Mouse (Mus musculus) thymus, postnatal 36 days (tissue): ENCODE measurements around the gene Anxa4.

ENCODE experiments used
- DNase-seq, 2 experiments: peaks; one replicate each; pipeline ENCODE4 v3.0.0; 2022; ENCODE audit warnings: mixed read lengths in 2 of 2

Anxa4 gene

DNA sequence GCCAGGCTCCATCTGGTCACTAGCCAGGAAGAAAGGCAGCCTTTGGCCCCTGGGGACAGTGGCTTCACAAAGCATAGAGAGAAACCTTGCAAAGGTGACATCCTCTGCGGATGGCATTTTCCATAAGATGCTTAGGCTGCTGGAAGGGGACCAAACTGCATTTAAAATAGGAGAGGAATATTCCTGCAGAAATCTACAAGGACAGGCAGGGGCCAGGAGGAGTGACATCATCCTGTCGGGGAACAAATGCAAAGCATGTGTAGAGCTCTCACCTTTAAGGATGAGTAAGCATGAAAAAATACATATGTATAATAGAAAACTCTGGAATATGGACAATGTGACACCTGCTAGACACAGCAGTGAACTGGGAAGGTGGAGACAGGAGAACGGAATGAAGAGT, 7.1 kb upstream of the Anxa4 start:
- DNase-seq = no peak

DNA sequence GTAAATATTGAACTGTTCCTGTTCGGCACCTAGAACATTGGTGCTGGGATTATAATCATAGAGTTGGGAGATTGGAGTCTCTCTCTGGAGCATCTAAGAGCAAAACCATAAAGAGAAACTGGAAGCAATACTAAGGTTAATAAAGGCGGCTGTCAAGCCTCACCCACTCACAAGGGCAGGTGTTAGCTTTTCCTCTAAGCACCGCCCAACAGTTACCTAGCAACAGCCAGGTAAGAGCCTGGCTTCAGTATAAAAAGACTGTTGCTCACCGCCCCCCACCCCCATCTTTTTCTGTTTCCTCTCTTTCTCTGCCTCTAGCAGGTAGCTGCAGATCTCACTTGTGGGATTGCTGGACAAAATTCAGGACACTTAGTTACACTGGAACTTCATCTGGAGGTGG, 4.1 kb upstream of the Anxa4 start:
- DNase-seq = no peak

DNA sequence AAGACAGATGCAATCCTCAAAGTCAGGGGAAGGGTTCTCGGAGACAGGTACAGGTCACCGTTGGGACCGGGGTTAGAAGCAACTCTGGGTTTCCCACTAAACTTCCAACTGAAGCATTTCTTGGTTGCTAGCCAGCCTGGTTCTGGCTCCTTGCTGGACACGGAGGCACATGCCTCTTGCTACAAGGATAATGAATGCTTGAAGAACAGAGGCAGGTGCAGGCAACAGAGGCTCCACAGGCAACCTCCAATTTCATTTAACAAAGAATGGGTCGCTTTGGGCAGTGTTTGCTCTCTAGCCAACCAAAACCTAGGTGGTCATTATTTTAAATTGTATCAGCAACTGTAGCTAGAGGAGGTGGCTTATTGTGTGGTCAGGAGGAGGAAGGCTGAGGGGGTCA, 573 bp upstream of the Anxa4 start:
- DNase-seq = no peak

DNA sequence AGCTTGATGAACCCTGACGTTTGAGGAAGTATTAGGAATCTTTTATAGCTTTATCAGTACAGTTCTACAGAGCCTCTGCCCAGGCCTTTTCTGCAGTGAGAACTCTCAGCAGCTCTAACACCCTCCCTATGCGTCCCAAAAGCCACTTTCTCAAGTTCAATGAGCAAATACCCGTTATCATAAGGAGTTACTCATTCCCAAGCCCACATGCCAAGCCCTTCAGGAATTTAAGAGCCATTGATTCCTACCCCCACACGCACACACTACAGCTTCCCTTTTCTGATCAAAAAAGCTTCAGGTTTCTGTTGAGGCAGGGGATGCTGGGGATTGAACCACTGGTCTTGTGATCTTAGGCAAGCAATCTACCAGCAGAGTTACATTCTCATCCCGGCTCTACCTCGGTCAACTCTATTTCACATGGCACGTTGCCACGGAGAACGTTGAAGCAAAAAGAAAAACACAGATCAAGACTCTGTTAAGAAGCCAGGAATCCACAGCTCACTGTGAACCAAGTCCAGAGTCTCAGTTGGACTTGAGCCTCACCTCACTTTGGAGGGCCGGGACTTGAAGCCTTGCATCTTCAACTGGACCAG, 2.9 kb downstream of the Anxa4 start:
- DNase-seq = no peak

DNA sequence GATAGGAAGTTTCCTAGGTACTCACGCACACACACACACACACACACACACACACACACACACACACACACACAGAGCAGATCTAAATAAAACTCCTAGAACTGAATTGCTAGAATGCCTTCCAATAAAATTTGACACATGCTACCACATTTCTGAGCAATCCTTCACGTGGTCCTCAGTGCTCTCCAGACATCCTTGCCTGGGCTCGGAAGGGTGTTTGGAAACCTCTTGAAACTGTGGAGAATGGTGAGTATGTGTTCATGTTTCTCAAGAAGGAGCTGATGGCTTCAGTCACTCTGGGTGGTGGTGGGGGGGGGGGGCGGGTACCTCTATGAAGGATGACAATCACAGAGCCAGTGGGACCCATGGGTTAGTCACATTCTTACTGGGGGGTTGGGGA, 5.1 kb downstream of the Anxa4 start:
- DNase-seq = no peak

DNA sequence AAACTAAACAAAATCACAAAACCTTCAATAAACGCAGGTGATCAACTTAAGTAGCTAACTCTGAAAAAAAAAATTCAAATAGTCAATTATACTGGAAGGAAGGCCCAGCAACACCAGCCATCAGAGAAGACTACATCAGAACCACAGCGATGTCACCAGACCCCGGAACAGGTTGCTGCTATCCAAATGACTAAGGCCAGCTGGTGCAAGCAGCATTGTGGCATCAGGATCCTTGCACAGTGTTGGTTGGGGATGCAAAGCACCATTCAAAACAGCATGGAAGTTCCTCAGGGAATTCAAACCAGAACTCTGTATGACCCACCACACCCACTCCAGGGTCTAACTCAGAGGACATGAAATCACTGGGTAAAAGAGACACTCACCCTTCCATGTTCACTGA, 6.8 kb downstream of the Anxa4 start:
- DNase-seq = no peak

DNA sequence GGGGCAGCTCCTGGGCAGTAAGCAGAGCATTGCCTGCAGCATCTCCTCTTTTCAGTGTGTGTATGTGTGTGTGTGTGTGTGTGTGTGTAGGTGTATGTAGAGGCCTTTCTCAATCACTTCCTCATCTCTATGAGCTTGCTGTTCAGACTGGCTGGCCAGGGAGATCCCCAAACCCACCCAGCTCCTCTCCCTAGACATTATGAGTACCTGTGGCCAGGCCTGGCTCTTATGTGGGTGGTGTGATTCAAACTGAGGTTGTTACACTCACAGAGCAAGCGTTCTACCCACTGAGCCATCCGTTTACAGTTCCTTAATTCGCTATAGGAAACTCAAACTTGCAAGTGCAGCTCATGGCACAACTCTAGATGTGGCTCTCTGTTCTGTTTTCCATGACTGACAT, 8.6 kb downstream of the Anxa4 start:
- DNase-seq = no peak

DNA sequence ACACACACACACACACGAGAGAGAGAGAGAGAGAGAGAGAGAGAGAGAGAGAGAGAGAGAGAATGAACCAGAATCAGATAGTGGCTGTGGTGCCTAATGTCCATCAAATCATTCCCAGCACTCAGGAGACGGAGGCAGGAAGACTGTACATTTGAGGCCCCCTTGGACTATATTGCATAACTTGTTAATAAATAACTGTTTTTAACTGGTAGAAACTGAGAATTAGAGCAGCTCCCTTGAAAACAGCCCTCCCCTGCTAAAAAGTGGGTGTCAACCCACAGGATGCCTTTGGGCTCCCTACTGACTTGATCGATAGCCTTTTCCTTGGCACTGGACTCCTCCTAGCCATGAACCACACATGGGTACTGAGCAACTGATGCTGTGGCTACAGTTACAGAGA, 11.0 kb downstream of the Anxa4 start:
- no peak for DNase-seq

DNA sequence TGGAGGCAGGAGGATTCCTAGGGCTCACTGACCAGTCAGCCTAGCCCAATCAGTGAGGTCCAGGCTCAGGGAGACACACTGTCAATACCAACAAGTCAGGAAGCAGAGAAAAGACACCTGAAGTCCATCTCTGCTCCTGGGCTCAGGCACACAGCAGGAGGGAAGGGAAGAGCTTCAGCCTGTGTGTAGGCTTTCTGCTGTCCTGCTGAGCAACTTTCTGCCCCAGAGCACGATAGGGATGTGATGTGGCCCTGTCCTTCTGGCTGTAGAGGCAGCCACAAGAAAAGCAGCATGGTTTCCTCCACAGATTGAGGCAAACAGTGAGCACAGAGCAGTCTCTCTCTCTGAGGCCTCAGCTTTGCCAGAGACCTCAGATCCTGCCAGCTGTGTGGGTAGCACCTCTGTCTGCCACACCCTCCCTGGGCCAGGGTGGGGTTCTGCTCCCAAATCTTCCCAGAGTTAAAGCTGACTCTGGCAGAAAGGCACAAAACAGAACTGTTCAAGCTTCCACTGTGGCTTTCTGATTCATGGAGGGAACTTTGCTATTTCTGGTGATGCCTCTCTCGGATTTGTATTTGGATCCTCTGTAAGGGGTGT, 11.9 kb downstream of the Anxa4 start:
- DNase-seq = no peak

DNA sequence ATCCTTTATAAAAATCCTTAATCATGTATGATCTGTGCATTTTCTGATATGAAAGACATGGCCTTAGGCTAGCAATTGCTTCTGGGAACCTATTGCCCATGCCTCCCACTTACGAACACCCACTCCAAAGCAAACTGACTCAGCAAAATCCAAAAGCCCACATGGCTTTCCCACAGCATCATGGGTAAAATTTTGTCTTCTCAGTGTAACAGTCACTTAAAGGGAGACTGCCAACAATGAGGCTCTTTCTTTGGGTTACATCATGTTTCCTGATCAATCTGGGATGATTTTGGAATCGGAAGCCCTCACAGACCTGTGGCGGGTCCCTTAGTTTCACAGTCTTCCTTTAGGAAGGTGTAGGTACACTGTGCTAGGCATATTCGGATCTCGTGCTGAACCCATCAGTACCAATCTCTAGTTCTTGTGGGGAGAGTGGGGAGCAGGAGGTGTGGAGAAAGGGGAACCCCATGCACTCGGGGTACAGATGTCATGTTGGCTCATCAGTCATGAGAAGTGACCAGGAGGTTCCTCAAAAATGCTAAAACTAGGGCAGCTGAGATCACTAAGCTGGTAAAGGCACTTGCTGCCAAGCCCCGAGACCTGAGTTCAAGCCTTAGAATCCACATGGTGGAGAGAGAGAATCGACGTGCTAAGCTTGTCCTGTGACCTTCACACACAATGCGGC, 14.3 kb downstream of the Anxa4 start:
- no peak for DNase-seq

DNA sequence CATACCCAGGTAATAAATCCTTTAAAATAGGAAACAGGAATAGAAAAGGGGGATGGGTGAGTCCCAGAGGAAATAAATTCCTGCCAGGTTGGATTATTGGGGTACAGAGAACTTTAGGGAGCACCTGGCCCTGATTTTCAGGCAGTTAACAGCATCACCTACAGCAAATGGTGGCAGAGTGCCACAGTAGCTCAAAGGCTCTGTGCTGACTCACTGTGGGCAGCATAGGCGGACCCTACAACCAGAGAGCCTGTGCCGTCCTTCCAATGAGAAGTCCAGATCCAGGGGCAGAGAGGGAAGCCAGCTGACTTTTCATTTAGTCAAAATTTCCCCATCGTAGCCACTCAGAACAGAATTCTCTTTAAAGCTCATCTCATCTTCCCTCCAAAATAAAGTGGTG, 16.2 kb downstream of the Anxa4 start:
- no peak for DNase-seq

DNA sequence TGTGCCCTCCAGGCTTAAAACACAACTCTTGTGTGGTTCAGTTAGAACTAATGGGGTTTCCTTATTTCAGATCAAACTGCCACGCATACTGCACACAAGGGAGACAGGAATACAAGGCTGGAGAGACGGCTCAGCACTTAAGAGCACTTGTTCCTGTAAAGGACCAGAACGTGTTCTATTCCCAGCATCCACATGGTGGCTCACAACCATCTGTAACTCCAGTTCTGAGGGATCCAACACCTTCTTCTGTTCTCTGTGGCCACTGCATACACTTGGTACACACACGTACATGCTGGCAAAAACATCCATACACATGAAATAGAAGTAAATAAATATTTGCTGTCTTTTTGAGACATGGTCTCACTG, 16.7 kb downstream of the Anxa4 start:
- no peak for DNase-seq

DNA sequence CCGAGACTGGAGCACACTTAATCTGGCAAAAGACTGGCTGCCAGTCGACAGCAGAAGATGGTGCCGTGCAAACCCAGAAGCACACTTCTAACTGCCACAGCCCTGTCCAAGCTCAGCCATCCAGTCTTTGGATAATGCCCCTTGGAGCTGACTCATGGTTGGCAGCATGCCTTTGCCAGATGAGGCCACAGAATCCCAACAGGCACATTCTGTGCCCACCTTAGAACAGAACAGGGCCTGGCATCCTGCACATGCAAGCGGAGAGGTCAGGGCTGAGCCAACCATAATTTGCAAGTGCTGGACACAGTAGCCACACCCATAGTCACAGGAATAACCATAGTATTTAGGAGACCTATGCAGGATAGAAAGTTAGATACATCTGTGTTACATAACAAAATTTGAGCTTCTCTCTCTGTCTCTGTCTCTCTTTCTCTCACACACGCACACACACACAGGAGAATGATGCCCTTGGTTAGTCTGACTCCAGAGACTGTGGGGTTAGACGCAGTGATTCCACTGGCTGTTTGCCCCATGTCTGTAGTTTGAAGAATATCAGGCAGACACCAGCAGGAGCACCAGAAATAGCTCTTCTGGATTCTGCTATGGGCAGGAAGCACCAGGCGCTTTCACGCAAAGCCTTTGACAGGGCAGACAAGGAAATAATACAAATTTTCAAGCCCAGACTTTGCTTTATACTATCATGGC, 17.2 kb downstream of the Anxa4 start:
- DNase-seq = no peak

DNA sequence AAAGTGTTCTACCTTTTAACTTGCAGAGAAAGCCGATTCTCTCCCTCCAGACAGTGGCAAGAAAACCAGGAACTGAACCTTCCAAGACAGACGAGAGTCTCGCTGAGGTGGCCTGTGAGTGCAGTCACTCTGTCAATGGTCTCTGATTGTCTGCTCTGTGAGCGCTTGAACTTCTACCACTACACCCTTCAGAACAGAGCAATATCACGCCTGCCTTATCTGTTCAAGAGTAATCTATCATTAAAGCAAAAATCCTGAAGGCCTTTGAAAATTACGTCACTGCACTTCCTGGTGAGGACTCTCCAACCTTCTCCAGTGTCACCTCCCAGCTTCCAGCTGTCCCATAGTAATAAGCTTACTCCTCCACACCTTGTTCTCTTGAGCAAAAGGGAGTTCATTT, 18.4 kb downstream of the Anxa4 start:
- DNase-seq = no peak

DNA sequence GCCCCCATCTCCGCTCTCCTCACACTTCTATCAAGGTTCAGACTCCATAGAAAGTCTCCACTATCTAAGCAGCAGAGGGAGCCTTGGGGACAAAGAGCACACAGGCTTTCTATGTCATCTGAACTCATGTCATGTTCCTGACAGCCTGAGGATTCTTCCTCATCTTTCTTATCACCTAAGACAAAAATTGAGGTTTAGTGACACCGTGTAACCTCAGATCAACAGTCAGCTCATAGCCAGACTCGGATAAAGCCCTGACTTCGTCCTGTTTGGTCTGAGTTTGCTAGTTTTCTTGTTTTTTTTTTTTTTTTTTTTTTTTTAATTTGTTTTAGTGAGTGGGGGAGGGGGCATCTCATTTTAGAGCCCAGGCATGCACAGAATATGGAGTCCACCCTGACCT, 19.6 kb downstream of the Anxa4 start:
- no peak for DNase-seq

DNA sequence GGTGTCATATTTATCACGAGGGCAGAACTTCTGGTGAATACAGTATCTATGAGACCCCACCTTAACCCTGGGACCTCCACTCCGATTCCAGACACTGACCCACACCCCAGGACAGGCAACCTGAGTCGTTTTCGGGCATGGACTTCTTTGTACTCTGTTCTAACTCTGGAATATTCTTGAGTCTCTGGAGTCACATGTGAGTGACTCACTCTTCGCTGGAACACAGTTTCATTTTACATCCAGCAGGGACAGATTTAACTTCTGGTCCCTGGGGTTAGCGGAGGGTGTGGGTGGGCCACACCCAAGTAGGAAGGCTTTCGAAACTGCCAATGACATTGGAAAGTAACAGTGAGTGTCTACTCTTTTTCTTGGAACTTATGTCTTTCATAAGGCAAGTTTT, 20.8 kb downstream of the Anxa4 start:
- DNase-seq = no peak

DNA sequence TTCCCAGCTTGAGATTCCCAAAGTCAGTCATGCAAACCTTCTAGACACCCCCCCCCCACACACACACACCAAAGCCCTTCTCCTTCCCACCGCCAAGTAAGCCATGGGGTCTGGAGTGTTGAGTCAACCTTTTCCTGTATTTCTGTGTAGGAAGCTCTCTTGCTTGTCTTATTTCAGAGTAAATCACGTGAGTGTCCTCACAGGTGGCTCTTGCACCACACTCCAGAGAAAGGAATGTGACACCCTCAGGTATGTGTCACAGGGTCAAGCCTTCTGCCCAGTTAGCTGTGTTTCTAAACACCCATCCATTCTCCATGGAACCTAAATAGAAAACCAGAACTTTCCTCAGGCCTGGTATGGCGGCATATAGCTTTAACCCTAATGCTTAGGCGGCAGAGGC, 24.4 kb downstream of the Anxa4 start:
- no peak for DNase-seq

DNA sequence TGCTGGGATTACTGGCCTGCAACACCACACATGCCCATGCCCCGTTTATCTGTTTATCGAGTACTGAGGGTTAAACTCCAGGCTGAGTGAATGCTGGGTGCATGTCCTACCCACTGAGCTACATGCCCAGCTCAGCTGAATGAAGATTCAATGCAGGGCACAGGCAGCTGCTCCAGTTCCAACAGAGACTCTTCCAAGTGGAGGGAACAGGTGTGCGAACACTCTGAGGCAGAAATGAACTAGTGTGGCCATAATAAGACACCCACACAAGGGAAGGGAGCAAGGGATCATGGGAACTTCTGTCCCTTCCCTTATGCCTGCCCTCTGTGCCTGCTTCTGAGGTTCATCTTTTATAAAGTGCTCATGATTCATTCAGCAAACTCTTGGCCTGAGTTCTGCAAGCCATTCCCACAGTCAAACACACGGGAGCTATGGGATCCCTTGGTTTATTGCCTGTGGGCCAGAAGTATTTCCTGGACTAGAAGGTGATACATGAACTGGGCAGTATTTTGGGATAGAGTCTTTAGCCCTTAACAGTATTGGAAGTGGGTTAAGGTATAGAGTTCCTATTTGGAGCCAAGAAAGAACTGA, 25.1 kb downstream of the Anxa4 start:
- DNase-seq = no peak

DNA sequence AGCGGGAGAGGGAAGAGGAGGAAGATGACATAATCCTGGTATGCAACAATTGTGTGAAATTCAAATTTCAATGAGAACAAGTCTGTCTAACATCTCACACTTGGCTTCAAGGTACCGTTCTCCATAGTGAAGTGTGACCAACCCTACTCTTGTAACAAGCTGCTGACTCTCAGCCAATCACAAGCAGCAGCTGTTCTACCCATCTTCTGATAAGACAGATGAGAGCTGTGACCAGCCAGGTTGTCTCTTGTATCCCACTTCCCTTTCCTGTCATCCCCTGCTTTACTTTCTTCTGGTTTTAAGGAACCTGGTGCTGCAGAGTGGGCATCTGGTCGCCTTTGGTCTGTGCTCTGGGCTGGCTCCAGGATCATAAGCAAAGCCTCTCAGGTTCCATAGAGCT, 25.9 kb downstream of the Anxa4 start:
- no peak for DNase-seq

DNA sequence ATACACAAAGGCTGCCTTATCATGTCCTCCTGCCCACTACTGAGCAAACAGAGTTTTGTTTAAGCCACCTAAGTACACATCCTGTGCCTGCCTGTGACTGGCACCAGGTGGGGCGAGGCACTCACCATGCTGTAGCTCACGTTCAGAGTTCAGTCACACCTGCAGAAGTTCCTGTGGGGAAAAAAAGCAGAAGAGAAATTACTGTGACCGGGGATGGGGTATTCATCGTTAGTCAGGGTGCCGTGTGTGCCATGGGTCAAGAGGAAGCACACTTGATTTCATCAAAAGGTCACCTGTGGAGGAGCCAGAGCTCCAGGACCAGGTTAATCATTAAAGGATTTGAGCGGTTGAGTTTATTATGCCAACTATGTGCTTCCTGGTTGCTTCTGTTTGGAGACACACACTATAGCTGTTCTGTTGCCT, 27.7 kb downstream of the Anxa4 start:
- DNase-seq = peak in 1 of 2 experiments; percentile 20

DNA sequence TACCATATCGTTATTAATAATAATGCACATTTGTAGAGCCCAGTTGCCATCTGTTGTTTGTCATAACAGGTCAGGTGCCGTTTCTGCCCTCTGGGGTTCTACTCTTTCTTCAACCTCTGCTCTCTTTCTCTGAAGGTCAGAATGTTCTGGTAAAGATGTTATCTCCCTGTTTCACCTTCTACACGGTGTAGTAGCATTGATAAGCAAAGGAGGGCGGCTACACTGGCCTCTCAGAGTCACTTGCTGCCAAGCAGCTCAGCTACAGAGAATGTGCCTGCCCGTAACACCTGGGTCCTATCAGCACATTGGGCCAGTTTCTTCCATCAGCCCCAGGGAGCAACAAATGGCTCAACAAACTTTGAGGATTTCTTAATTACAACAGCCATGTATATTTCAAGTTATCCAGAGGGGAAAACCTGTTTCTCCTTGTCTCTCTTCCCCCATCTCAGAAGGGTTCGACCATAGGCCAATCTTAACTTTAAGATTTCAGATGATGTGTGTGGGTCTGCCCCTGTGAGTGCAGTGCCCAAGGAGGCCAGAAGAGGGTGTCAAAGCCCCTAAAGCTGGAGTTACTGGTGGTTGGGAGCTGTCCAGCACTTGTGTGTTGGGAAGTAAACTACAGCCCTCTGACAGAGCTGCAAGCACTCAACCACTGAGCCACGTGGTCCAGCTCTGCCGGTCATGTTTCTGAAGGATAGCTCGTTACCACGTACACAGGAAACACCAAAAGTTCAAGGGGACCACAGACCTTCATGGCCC, 39.1 kb downstream of the Anxa4 start:
- no peak for DNase-seq

DNA sequence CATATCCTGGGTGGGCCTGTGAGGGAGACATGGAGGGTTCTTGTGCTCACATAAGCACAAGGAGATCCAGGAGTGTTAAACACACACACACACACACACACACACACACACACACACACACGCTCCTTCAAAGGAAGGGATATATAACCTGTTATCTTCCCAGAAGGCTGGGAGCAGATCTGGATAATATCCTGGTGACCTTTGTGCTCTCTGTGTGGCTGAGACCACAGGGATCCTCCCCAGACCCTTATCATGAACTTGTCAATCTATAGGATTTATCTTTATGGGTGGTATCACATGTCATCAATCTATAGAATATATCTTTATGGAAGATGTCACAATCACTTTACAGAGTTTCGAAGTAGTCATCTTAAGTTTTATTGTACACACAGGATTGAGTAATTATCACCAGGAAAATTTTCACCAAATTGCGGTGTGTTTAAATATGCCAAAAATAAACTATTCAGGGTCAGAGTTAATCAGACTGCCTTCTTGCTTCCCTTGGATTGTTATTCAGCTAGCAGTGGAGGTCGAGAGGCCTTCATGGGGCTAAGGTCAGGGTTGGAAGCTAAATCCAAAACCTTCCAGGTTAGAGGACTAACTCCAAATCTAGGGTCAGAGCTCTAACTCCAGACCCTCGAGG, 40.4 kb downstream of the Anxa4 start:
- DNase-seq = no peak

DNA sequence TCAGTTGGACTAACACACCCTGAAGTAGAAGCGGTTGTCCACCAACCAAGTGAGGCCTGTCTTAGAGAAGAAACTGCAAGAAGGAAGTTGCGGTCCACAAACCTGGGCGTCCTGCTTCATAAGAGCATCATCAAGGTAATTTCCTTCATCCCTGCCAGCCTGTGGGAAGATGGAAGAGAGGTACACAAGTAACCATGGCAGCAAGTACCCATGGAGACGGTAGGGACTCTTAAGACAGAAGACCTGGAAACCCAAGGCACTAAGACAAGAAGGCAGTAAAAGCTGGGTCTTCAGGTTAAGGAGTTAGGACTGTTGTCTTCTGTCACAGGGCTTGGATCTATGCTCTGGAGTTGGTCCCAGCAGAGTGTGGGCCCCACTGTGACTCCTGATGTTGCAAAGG, 42.4 kb downstream of the Anxa4 start:
- DNase-seq = no peak
